Mouse (Mus musculus): ENCODE measurements around the gene Wdr18.

Wdr18 gene

GRCm38 (mm10) chr10:79945507-79946234 lies 14.3 kb upstream of the Wdr18 start:
- in situ Hi-C loops (cut with MboI), result no loop called here

GRCm38 (mm10) chr10:79946752-79947322 lies 13.1 kb upstream of the Wdr18 start:
- in situ Hi-C loops (cut with MboI), result no loop called here

GRCm38 (mm10) chr10:79947502-79947901 lies 12.4 kb upstream of the Wdr18 start:
- in situ Hi-C loops (cut with MboI), result no loop called here

- in situ Hi-C loops (cut with MboI), result loop anchor here (10.0 kb wide), 2 partner anchors 65 to 115 kb away; partner anchors contain the start of gene Elane
Observed at GRCm38 (mm10) chr10:79949873-79950272, 10.1 kb upstream of the Wdr18 start.

GRCm38 (mm10) chr10:79950661-79951060 lies 9.3 kb upstream of the Wdr18 start:
- in situ Hi-C loops (cut with MboI), result loop anchor here (10.0 kb wide), 2 partner anchors 66 to 116 kb away; partner anchors contain the start of gene Elane

GRCm38 (mm10) chr10:79953946-79954345 lies 6.0 kb upstream of the Wdr18 start:
- in situ Hi-C loops (cut with MboI), result loop anchor here (10.0 kb wide), 2 partner anchors 69 to 119 kb away; partner anchors contain the start of gene Elane

- in situ Hi-C loops (cut with MboI), result loop anchor here (5.0 to 10.0 kb wide), 3 partner anchors 33 to 121 kb away; partner anchors contain the start of genes Elane and R3hdm4
Observed at GRCm38 (mm10) chr10:79955691-79956090, 4.3 kb upstream of the Wdr18 start.

GRCm38 (mm10) chr10:79956643-79957154 lies 3.3 kb upstream of the Wdr18 start:
- in situ Hi-C loops (cut with MboI), result loop anchor here (5.0 to 10.0 kb wide), 3 partner anchors 34 to 122 kb away; partner anchors contain the start of genes Elane and R3hdm4

- in situ Hi-C loops (cut with MboI), result loop anchor here (5.0 to 10.0 kb wide), 3 partner anchors 36 to 123 kb away; partner anchors contain the start of genes Elane and R3hdm4
Observed at GRCm38 (mm10) chr10:79958140-79958816, 1.7 kb upstream of the Wdr18 start.

GRCm38 (mm10) chr10:79959412-79959811 lies 540 bp upstream of the Wdr18 start:
- in situ Hi-C loops (cut with MboI), result loop anchor here (5.0 to 10.0 kb wide), 3 partner anchors 37 to 125 kb away; partner anchors contain the start of genes Elane and R3hdm4

GRCm38 (mm10) chr10:79960671-79961294 lies 831 bp downstream of the Wdr18 start:
- in situ Hi-C loops (cut with MboI), result no loop called here

- in situ Hi-C loops (cut with MboI), result no loop called here
Observed at GRCm38 (mm10) chr10:79964727-79965126, 4.8 kb downstream of the Wdr18 start.

- in situ Hi-C loops (cut with MboI), result no loop called here
Observed at GRCm38 (mm10) chr10:79965325-79965724, 5.4 kb downstream of the Wdr18 start.

- in situ Hi-C loops (cut with MboI), result no loop called here
Observed at GRCm38 (mm10) chr10:79966886-79967400, 7.0 kb downstream of the Wdr18 start.

GRCm38 (mm10) chr10:79968181-79968580 lies 8.2 kb downstream of the Wdr18 start:
- in situ Hi-C loops (cut with MboI), result no loop called here

- in situ Hi-C loops (cut with MboI), result no loop called here
Observed at GRCm38 (mm10) chr10:79969124-79969568, 9.2 kb downstream of the Wdr18 start.

GRCm38 (mm10) chr10:79970415-79971182 lies 10.6 kb downstream of the Wdr18 start, which contains the start of gene Grin3b:
TSS of gene Grin3b (plus strand) at chr10:79970715.
- in situ Hi-C loops (cut with MboI), result no loop called here

GRCm38 (mm10) chr10:79971183-79971497 lies 11.2 kb downstream of the Wdr18 start:
- in situ Hi-C loops (cut with MboI), result no loop called here

GRCm38 (mm10) chr10:79972831-79973230 lies 12.9 kb downstream of the Wdr18 start:
- in situ Hi-C loops (cut with MboI), result no loop called here

- in situ Hi-C loops (cut with MboI), result no loop called here
Observed at GRCm38 (mm10) chr10:79974087-79974486, 14.1 kb downstream of the Wdr18 start.

- in situ Hi-C loops (cut with MboI), result no loop called here
Observed at GRCm38 (mm10) chr10:79974668-79975067, 14.7 kb downstream of the Wdr18 start.
